Mouse (Mus musculus) c-Kit-positive CD71-positive TER-119-negative erythroid progenitor cells, embryonic 14.5 days (primary cell): ENCODE data around the gene Tcf12.

Source experiments
- DNase-seq: peaks from one replicate; pipeline ENCODE4 v3.0.0-alpha.2; 2013; ENCODE audit warnings: low read depth

Tcf12 gene

DNA sequence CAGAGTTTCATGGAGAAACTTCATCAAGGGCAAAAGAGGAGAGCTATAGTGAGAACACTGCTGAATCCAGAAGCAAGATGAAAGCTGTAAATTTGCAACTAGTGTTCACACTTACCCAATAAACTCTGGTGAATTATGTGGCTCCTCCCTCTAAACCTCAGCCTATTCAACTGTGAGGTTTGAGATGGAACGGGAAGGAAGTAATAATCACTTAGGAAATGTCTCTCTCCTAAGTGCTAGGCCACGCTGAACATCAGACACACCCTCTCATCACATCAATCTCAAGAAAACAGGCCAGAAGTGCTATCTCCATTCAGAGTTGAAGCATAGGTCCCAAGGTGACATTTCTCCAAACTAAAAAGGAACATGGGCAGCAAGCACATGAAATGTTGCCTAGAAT lies 131.1 kb downstream of the Tcf12 start:
- no peak for DNase-seq

DNA sequence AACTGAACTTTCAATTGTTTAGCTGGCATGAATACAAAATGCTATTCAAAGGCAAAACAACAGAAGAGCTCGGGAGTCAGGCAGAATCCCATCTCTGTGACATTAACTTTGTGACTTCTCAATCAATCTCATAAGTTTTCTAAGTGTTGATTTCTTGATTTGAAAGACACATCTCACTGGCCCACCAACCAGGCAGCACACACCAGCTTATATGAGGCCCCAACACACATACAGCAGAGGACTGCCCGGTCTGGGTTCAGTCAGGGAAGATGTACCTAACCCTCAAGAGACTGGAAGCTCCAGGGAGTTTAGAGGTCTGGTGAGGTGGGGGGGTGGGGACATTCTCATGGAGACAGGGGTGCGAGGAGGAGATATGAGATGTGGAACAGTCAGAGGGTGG lies 132.8 kb downstream of the Tcf12 start:
- no peak for DNase-seq

DNA sequence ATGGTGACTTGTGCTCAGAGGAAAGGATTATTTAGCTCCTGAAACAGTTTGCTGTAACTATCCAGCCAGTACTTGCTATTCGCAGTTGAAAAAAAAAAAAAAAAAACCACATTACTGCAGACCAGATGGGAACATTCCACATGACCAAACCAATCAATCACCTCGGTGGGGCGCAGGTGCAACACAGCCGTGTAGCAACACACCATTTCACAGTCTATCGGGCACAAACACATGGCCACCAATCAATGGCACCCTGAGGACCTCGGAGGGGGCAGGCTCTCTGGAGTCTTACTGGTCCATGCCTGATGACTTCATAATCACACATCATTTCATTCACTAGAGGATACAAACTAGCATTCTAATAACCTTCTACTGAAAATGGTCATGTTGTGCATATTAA lies 135.6 kb downstream of the Tcf12 start:
- peak; percentile 46 for DNase-seq

- DNase-seq, result no peak
These were observed 136.5 kb downstream of the Tcf12 start for GRCm38 (mm10) chr9:71975141-71975540.

DNA sequence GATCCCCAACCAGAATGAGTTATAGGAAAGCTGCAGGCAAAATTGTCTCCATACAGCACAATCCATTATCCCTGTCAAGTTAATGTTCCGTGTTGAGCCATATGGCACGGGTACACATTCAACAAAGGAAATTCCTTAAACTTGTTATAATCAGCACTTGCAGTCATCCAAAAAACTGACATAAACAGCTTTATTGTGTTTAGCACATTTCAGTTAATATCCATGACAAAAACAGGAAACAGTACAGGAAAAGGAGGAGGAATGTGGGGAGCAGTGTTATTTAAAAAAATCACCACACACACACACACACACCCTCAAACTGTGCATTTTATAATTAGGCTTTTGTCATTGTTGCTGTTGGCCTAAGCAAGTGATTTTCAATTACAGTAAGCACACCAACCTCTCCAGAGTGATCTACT lies 137.1 kb downstream of the Tcf12 start:
- DNase-seq, result no peak

DNA sequence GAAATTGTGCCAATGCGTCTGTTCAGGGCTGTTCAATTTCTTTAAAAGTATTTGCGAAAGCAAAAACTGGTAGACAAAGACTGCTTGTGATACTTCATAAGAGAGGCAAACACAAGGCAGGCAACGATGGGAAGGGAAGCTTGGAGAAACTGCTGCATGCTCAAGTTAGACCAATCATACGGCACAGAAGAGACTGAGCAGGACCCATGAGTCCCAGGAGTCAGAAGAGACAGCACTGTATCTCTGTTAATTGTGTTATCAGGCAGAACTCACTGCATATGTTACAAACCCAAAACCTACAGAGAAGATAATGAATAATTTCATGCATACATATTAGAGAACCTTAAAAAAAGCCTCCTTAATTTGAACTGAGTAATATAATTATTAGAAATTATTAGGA lies 147.6 kb downstream of the Tcf12 start:
- DNase-seq, result peak; percentile 48

DNA sequence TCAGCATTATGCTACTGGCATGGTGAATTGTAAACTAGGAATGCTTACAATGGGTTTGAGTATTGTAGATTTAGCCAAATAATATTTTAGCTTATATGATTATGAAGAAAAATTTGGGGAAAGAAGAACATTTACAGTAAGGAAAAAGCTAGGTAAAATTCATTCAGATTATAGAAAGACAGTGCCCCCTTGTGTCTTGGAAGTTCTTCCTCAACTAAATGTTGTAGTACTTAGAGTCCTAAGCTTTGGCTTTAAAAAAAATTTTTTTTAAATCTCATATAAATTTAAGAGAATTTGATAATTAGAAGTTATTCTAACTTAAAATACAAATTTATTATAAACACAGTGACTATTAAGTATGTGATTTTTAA lies 151.7 kb downstream of the Tcf12 start:
- DNase-seq, result no peak

- no peak for DNase-seq
These were observed 152.2 kb downstream of the Tcf12 start for GRCm38 (mm10) chr9:71959259-71960025.

DNA sequence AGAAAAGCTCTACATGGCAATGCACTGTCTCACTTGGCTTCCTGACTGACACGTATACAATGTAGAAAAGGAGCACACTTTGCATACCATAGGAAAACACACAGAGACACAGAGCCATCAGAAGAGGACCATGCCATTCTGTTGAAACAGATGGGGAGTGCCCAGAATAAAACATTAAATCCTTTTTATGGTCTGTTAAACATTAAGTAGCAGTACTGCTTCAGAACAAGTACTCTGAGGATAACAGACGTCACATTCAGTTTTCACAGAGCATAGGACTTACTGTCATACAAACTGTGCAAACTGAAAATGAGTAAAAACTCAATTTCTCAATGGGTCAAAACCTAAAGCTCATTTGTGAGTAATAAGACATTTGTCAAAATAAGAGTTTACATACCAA lies 158.5 kb downstream of the Tcf12 start:
- no peak for DNase-seq

DNA sequence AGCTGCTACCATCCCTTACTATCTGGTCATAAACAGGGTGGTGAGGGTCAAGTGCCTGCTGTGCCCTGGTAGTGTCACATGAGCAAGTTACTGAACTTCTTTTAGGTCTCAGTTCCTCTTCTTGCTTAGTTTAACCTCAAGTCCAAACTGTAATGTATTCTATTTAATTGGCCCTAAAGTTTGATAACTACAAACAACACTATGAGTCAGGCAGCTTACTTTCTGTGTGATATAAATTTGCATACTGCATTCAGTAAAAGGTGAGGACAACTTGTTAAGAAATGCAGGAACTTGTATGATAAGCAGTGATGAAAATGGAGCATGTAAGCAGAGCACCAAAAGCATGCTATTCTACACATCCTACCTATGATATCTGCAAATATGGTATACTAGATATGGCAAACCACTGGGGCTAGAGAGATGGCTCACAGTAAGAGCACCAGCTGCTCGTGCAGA lies 159.0 kb downstream of the Tcf12 start:
- DNase-seq, result no peak

DNA sequence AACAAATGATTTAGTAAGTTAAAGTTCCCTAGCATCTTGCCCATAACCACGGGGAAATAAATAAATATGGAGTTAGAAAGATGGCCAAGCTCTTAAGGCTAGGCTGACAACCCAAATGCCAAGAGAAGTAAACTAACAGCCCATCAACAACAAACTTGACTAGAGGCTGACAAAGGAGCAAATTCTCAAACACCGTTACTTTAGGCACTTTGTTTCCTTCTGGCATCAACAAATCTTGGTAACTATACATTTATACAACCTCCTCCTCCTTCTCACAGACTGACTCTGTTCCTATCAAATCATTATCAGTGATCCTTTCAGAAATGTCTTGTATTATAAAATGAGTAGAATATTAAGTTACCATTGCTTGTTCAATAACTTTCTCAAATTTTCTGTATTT lies 159.7 kb downstream of the Tcf12 start:
- no peak for DNase-seq

GRCm38 (mm10) chr9:71951341-71951740 lies 160.3 kb downstream of the Tcf12 start:
- DNase-seq, result no peak

DNA sequence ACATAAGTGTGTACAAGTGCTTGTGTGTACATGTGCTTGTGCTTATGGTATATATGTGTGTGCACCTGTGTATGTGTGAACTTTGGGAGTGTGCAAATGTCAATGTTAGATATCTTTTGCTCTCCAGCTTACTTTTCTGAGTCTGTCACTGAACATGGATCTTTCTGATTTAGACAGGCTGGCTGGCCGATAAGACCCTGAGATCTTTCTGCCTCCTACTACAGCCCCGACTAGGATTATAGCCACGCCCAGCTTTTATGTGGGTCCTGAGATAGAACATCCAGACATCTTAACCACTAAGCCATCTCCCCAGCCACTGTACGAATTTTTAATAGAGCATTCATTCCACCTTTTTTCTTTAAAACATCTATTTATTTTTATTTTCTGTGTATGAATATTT lies 166.9 kb downstream of the Tcf12 start:
- peak; percentile 55 for DNase-seq

GRCm38 (mm10) chr9:71942424-71942823 lies 169.2 kb downstream of the Tcf12 start:
- DNase-seq, result no peak

DNA sequence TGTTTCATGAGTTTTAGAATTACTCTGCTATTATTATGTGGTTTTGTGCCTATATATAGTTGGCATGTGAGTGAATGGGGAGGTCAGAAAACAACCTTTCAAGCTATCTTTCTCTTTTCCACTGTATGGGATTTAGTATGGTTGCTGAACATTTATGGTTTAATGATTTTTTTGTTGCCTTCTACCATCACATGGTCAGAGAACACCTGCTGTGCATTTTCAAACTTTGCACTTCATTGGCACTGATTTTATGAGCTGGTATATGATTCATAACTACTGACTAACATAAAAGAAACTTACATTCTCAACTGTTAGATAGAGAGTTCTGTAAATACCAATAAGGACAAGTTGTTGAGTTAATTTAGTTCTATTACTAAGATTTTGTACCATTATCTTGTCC lies 171.7 kb downstream of the Tcf12 start:
- DNase-seq, result no peak

DNA sequence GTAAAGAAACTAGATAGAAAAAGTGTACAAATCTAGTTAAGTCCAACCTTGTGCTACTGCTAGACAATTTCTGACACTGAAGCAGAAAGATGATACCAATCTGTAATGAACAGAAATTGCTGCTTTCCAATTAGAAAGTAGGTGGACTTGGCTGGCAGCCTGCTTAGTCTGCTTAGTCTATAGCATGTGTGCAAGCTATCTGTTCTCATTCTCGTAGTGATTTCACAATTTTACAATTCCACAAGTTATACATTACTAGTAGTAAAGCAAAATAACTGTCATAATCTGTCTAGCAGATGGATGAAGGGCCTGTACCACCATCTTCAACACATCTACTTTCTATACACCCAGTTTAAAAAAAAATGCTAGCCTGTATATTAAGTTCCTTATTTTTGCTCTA lies 175.5 kb downstream of the Tcf12 start:
- no peak for DNase-seq

- DNase-seq, result no peak
These were observed 176.8 kb downstream of the Tcf12 start for GRCm38 (mm10) chr9:71934833-71935232.

- no peak for DNase-seq
These were observed 179.7 kb downstream of the Tcf12 start for GRCm38 (mm10) chr9:71931965-71932364.

DNA sequence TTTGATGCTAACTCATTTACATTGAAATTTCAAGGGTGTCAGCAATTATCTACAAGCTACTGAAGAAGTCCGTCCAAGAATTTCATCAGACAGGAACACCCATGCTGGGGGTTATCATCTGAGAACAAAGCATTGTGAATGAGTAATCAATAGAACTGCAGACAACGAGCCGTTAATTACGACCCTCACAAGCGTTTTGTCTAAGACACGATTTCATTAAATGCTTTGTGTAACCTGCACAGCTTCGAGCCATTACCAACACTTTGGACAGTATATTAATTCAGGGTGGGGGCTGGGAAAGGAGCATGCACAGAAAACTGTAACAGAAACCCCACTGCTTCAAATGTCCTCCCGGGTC lies 180.3 kb downstream of the Tcf12 start:
- DNase-seq, result peak; percentile 53

GRCm38 (mm10) chr9:71930431-71931357 lies 181.0 kb downstream of the Tcf12 start:
- DNase-seq, result no peak

- DNase-seq, result no peak
These were observed 195.1 kb downstream of the Tcf12 start for GRCm38 (mm10) chr9:71916662-71916953.

GRCm38 (mm10) chr9:71915871-71916661 lies 195.6 kb downstream of the Tcf12 start:
- no peak for DNase-seq

GRCm38 (mm10) chr9:71906522-71906921 lies 205.1 kb downstream of the Tcf12 start:
- no peak for DNase-seq
